Mouse (Mus musculus) heart, postnatal 0 days (tissue): ENCODE data around the gene Mmp28.

Experiments
- CTCF ChIP-seq: IDR thresholded peaks from 2 replicates; pipeline ENCODE4 v1.5.1; 2016; ENCODE audit warnings: antibody characterized with exemption, control low read depth, low read depth
- EP300 ChIP-seq: IDR thresholded peaks from 2 replicates; pipeline ENCODE4 v1.6.1; 2016; ENCODE audit warnings: antibody characterized with exemption, low read depth

GRCm38 (mm10) chr11:83454548-83454947, 8.3 kb downstream of the Mmp28 start:
- no peak for TF ChIP-seq CTCF
- TF ChIP-seq EP300: no peak
